Mouse (Mus musculus) embryonic stem cell, embryonic (primary cell): ENCODE results near the gene Uts2r.

ENCODE experiments used
- CTCF ChIA-PET, 4 experiments: fragments of 300-600 bp in 2 of 4; fragments of 350-600 bp in 2 of 4; sonication (Branson Sonifier 250); formaldehyde crosslinking; loops; one replicate each; lab custom pipeline; 2022; ENCODE audit warnings: inconsistent platforms in 2 of 4; lab: Charles Lee
- POLR2A ChIA-PET, 4 experiments: fragments of 300-600 bp in 2 of 4; fragments of 350-600 bp in 2 of 4; sonication (Branson Sonifier 250); formaldehyde crosslinking; loops; one replicate each; lab custom pipeline; 2022; ENCODE audit warnings: antibody characterized with exemption in 4 of 4, inconsistent platforms in 1 of 4; lab: Charles Lee

Gene Uts2r

GRCm38 (mm10) chr11:121200781-121201180, 40.7 kb downstream of the Uts2r start:
- ChIA-PET CTCF (interaction anchor here in 3 of 4 experiments (1.2 to 2.0 kb wide), 3 partner anchors 24 to 36 kb away, joined by 4 to 8 read pairs (median 5); partner anchors contain the start of gene Narf (in 1 of the 3)), POLR2A (interaction anchor here in 2 of 4 experiments (1.7 to 2.2 kb wide), 3 partner anchors 10 to 28 kb away, joined by 4 to 6 read pairs (median 5); partner anchors contain the start of gene Cybc1 (in 1 of the 2))

DNA sequence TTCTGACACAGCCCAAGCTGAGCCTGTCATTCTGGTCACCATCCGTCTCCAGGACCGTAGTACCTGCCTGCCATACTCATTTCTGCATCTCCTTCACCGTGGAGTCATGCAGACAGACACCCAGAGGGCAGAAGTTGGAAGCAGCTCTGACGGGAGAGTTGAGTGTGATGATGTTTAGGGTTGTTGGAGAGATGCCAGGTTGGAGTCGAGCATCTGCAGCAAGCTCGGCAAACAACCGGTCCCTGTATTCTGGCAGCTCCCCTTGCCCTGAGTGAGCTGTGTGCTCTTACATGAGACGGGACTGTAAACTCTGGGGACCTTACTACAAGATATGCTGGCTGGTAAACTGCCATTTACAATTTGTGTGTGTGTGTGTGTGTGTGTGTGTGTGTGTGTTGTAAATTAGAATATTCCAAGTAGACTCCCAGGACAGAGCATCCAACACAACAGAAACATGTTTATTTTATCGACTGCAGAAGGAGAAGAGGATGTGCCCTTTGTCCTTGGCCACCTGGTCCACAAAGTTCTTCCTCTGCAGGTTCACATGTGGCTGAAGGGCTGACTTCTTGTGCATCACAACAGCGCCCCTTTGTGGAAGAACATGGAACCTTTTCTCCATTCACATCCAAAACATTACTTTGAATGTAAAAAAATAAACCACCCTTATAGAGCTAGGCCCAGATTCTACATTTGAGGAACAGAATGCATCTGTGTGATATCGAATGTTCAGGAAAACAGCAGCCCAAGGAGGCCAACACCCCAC, 41.5 kb downstream of the Uts2r start:
- ChIA-PET CTCF (interaction anchor here (0.6 to 3.3 kb wide), 20 partner anchors 10 to 483 kb away, joined by 3 to 12 read pairs (median 4); partner anchors contain the start of genes Narf (in 1 of the 4), Rac3 (in 1 of the 4) and Tex19.1 (in 1 of the 4)), POLR2A (interaction anchor here (0.6 to 2.7 kb wide), 13 partner anchors 10 to 75 kb away, joined by 3 to 14 read pairs (median 5); partner anchors contain the start of genes Tex19.1 (in 3 of the 4), Cybc1 (in 1 of the 4) and Narf (in 1 of the 4))

GRCm38 (mm10) chr11:121203859-121204160, 43.7 kb downstream of the Uts2r start:
- CTCF ChIA-PET, result interaction anchor here (0.6 to 3.3 kb wide), 11 partner anchors 9 to 526 kb away, joined by 3 to 12 read pairs (median 5); partner anchors contain the start of genes Cybc1 (in 1 of the 4) and Narf (in 1 of the 4)

GRCm38 (mm10) chr11:121204161-121205006, 44.3 kb downstream of the Uts2r start, which contains the start of the genes Hexdc and Ogfod3:
Hexdc (plus strand) TSS chr11:121204433.
Ogfod3 (minus strand) TSS chr11:121204711.
- CTCF ChIA-PET, result interaction anchor here (0.5 to 3.3 kb wide), 14 partner anchors 9 to 527 kb away, joined by 3 to 12 read pairs (median 3); partner anchors contain the start of genes Cybc1 (in 1 of the 4) and Narf (in 1 of the 4)
- POLR2A ChIA-PET, result interaction anchor here in 3 of 4 experiments (0.5 to 2.7 kb wide), 40 partner anchors 9 to 1805 kb away, joined by 3 to 24 read pairs (median 3); partner anchors contain the start of genes Cybc1 (in 3 of the 3), Narf (in 3 of the 3), Tex19.1 (in 2 of the 3) and B3gntl1 (in 1 of the 3)

More at GRCm38 (mm10) chr11:121203859-121204160, 43.7 kb downstream of the Uts2r start:
- POLR2A ChIA-PET, result interaction anchor here in 3 of 4 experiments (0.5 to 2.7 kb wide), 34 partner anchors 10 to 1804 kb away, joined by 3 to 24 read pairs (median 3); partner anchors contain the start of genes Cybc1 (in 2 of the 3), Narf (in 2 of the 3), Tex19.1 (in 2 of the 3) and B3gntl1 (in 1 of the 3)
